8 mouse cellular contexts compared by ENCODE assay signal in the genomic region with DNA sequence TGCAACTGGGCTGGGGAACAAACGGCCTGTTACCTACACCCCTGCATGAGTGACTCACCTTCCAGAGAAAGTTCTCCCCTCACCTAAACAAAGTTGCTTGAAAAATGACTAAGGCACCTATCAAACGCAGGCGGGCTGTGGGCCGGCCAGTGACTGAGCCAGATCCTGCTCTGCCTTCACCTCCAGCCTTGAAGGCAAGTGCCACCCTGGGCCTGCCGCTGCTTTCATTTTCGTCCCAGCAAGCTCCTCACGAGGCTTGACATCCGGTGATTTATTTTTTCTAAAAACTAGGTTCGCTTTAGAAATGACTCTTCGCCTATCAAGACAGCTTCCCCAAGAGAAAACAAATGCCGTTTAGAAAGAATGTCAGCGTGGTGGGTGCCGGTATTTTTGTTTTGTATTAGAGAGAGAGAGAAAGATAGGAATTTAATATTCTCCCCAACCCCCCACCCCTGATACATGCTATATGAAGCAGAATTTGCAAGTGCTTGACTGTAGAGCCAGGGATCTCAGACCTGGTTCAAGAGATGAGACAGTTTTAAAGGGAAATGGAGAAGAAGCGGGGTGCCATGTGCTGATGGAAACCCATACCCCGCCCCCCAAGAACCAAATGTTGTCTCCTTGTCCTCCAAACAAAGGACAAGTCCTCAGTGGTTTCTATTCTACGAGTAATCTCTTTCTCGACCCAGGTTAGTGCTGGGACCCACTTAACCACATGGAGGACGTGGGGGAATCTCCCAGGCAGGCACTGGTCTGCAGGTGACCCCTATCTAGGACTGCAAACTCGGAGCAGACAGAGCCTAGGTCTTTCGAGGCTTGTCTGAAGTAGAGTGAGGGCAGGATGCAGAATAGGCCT. TPM values are rescaled to one million over a fixed set of nuclear protein-coding genes. Genes with fewer than 3 reads are reported as not detected.
DNase-seq lines count a peak whose midpoint lies in the region; ATAC-seq and TF ChIP-seq lines count a peak whose summit lies in the region.

No protein-coding gene starts in this region.

- no peaks in the 10 kb centered on the region for H3K36me3 ChIP-seq in megakaryocyte, embryonic 14.5 days (replicated peaks; ENCODE audit: low read length)

- H3K4me3 ChIP-seq in bone marrow macrophage, adult 2 months (ENCODE audit: insufficient read depth, low read length), result peak overlapping the region; percentile 41
- H3K4me3 ChIP-seq in megakaryocyte, embryonic 14.5 days (replicated peaks), result peak overlapping the region; percentile 91

- H3K4me1 ChIP-seq in bone marrow macrophage, adult 2 months (ENCODE audit: control insufficient read depth, insufficient read depth, low read length), result peaks cover 58% of the 10 kb centered on the region
- H3K4me1 ChIP-seq in megakaryocyte, embryonic 14.5 days, result peaks cover 74% of the 10 kb centered on the region

- DNase-seq in kidney, adult 18-20 months, result peak; percentile 58
- no peak for DNase-seq in kidney, adult 11 months
- DNase-seq in kidney, adult 9 months, result peak; percentile 60
- peak; percentile 77 for DNase-seq in thymus, postnatal 0 days (ENCODE audit: low spot score)
- DNase-seq in cerebellum, postnatal 36 days, result no peak

- TF ChIP-seq POLR2A in bone marrow macrophage, adult 2 months (IDR thresholded peaks at IDR 0.05; ENCODE audit: borderline replicate concordance, low read depth, low read length), result no peak

- H3K27ac ChIP-seq in bone marrow macrophage, adult 2 months (ENCODE audit: insufficient read depth, low read depth, low read length), result peak overlapping the region; percentile 85

- no peak for TF ChIP-seq CTCF in bone marrow macrophage, adult 2 months (IDR thresholded peaks at IDR 0.05; ENCODE audit: low read depth, low read length)

- no peak for ATAC-seq in monocyte, adult 5-6 weeks (replicated peaks; ENCODE audit: insufficient number of reproducible peaks, low FRiP score, low TSS enrichment, poor library complexity, severe bottlenecking)

- peaks cover 5% of the 10 kb centered on the region for H3K27me3 ChIP-seq in megakaryocyte, embryonic 14.5 days (replicated peaks)

- no peaks in the 10 kb centered on the region for H3K9me3 ChIP-seq in megakaryocyte, embryonic 14.5 days

RNA-seq across cellular contexts. Expression of a gene that starts 4.6 kb away (rescaled TPM):
- polyA plus RNA-seq in bone marrow macrophage, adult 2 months (2012; ENCODE audit: insufficient read depth, insufficient read length, missing spikeins), result 17.9 and 18.7 TPM in 2 replicates
- polyA plus RNA-seq in megakaryocyte, embryonic 14.5 days (2012; ENCODE audit: insufficient read depth, low replicate concordance), result 1.0 and 2.3 TPM in 2 replicates
- 7.1 and 7.6 TPM in 2 replicates for polyA plus RNA-seq in thymus, postnatal 0 days (2015; fragmentation: Nextera tagmentation; extraction: Ambion mirVana)
- total RNA-seq in monocyte, adult 5-6 weeks (2017), result 72.0 to 89.0 TPM (median 88.0 TPM) in 3 replicates

RNA-seq across cellular contexts. Expression of a gene that starts 44.4 kb away (rescaled TPM):
- not detected in 2 replicates for polyA plus RNA-seq in bone marrow macrophage, adult 2 months (2012; ENCODE audit: insufficient read depth, insufficient read length, missing spikeins)
- not detected in 2 replicates for polyA plus RNA-seq in megakaryocyte, embryonic 14.5 days (2012; ENCODE audit: insufficient read depth, low replicate concordance)
- not detected in 2 replicates for polyA plus RNA-seq in thymus, postnatal 0 days (2015; fragmentation: Nextera tagmentation; extraction: Ambion mirVana)
- total RNA-seq in monocyte, adult 5-6 weeks (2017), result not detected in 3 replicates

RNA-seq across cellular contexts. Expression of a gene that starts 54.3 kb away (rescaled TPM):
- polyA plus RNA-seq in bone marrow macrophage, adult 2 months (2012; ENCODE audit: insufficient read depth, insufficient read length, missing spikeins), result not detected in 2 replicates
- not detected in 2 replicates for polyA plus RNA-seq in megakaryocyte, embryonic 14.5 days (2012; ENCODE audit: insufficient read depth, low replicate concordance)
- 0.56 and 0.93 TPM in 2 replicates for polyA plus RNA-seq in thymus, postnatal 0 days (2015; fragmentation: Nextera tagmentation; extraction: Ambion mirVana)
- total RNA-seq in monocyte, adult 5-6 weeks (2017), result not detected in 3 replicates

Comparison
In these comparisons a context has a peak if more than half of its experiments do, and no peak if none do; other contexts are left out.
1. DNase-seq: peak in kidney, adult 18-20 months (single experiment), kidney, adult 9 months (single experiment) and thymus, postnatal 0 days (single experiment); none in kidney, adult 11 months (single experiment) and cerebellum, postnatal 36 days (0 of 2).